Mouse (Mus musculus): ENCODE results near the gene Gypa. TPM values are rescaled to one million over a fixed set of nuclear protein-coding genes. Genes with fewer than 3 reads are reported as not detected.
A peak's percentile ranks its signal among the peaks of the same experiment; 100 is the strongest.

Gene Gypa
- not detected for polyA plus RNA-seq (2021)

DNA sequence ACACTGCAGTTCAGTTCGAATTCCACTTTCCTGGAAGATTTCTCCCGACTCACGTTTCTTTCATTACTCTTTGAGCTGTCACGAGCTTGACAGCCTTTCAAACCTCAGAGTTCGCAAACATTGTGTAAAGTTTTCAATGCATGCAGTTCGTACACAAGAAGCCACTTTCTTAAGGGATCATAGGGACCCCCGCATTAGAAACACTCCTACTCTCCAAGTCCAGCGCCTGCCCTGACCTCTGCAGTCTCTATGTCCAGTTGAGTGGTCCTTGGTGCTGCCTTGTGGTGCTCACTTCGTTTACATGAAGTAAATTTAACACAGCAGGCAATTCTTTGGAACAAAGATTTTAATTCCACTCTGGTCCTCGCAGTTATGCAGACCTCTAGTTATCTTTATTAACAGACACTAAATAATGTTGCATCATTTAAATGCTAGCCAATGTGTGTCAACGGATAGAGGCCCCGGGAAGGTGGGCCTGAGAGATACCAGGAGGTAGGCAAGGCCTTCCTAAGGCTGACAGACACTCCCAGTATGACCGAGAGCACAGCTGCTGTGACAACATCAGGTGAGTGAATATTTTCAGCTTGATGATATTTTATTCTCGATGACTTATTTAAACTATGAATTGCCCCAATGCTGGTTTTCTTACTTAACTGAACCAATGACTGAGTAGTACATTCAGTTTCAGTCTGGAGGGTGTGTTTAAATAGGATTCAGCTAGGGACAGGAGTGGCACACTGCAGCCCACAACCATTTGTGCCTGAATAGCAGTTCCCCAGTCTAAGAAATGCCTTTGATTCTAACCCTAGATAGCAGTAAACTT lies at the start of gene Gypa:
Gypa (plus strand) TSS at position 259 of the 823 bp plus-strand sequence.
- no peak for ATAC-seq

DNA sequence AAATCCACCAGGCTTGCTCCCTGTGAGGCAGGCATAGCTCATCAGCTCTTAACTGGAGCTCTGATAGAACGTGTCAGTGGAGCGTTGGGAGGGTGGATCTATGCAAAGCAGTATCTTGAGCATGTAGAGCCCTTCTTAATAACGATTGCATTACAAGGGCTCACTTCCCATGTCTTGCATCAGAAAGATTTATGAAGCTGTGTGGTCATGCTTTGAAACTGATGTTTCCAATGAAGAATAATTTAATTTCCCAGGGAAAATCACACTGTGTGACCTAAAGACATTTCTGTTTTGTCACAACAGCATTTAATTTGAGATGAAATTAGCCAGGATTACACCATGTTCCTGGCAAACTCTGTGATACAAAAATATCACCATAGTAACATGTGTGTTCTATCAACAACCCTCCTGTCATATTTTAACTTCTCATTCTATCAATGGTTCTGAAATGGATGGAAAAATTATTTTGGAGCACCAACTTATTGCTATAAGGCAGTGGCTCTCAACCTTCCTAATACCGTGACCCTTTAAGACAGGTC lies 49.0 kb upstream of the Gypa start:
- in situ Hi-C loops (cut with MboI; ENCODE audit: low pct_unique_long_range_greater_than_20kb): no loop called here
- DNase-seq (ENCODE audit: low read depth, low spot score) (no peak), ATAC-seq (no peak)
- H3K27me3 ChIP-seq: peaks cover 12% of the 10 kb centered on the region
- ChIA-PET POLR2A (no interaction called here), CTCF (interaction anchor here (1.1 kb wide), 1 partner anchor 10 kb away, joined by 3 read pairs; no protein-coding TSS in a partner anchor)
- TF ChIP-seq CTCF (IDR thresholded peaks at IDR 0.05): no peak

More for the DNA sequence above, at the start of gene Gypa:
- in situ Hi-C loops (cut with MboI; ENCODE audit: low pct_unique_long_range_greater_than_20kb): loop anchor here (10.0 to 25.0 kb wide), 2 partner anchors 501 to 1181 kb away; no protein-coding TSS in a partner anchor
- DNase-seq (ENCODE audit: low read depth, low spot score): no peak
- CTCF ChIA-PET: interaction anchor here (0.8 to 1.8 kb wide), 7 partner anchors 24 to 759 kb away, joined by 3 to 9 read pairs (median 3); no protein-coding TSS in a partner anchor
- POLR2A ChIA-PET: interaction anchor here (0.9 kb wide), 1 partner anchor 30 kb away, joined by 3 read pairs; no protein-coding TSS in a partner anchor
- TF ChIP-seq CTCF (IDR thresholded peaks at IDR 0.05): no peak
- H3K27me3 ChIP-seq: peaks cover 51% of the 10 kb centered on the region

DNA sequence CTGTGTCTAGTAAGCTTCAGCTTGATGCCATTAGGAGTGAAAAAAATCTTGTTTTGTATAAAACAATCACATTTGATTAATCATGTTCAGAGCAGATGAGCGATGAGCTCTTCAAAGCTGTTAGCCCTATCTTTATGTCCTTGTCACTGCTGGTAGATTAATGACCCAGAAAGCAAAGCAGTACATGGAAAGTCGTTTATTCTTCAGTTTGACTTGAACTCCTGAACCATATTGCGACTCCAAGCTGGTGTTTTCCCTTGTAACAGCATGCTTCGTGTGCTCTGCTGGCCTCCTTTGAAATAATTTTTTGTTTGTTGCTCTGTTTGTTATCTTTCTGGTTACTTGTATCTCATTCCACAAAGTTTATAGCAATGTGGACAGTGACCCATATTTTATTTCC lies 46.4 kb upstream of the Gypa start:
- CTCF ChIA-PET: no interaction called here
- in situ Hi-C loops (cut with MboI; ENCODE audit: low pct_unique_long_range_greater_than_20kb): no loop called here

DNA sequence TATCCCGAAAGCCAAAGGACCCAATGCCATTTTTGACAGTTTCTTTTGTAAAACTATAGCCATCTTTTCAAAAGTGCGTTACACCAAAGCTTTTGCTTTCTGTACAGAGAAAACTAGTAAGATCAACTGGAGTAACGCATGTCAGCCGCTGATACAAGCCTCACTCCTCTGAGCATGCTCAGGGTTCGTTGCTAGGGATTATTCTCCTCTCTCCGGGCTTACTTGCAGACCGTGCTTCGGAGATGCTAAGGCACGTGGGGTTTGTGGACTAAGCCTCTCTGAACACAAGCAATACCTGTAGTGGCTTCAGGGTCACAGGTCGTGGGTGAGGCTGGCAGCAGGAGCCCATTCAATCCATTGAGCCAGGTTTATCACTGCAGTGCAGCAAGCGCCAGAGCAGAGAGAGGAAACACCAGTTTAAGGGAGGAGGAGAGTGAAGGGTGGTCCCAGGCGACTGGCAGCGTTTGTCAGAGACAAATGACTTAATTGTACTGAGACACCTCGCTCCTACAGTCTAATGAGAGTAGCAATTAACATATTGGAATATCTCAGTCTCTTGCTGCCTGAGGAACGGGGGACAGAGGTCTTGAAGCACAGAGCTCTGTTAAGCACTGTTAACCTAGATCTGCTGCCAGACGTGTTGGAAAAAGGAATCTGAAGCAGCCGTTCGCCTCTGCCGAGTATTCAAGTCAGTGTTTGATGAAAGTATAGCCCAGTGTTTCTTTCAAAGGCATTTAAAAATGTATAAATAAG lies 41.5 kb upstream of the Gypa start:
- POLR2A ChIA-PET: interaction anchor here (0.6 kb wide), 1 partner anchor 1164 kb away, joined by 3 read pairs; no protein-coding TSS in a partner anchor
- ATAC-seq (no peak), DNase-seq (ENCODE audit: low read depth, low spot score) (no peak)
- in situ Hi-C loops (cut with MboI; ENCODE audit: low pct_unique_long_range_greater_than_20kb): no loop called here
- H3K27me3 ChIP-seq: peaks cover 27% of the 10 kb centered on the region
- CTCF ChIA-PET: no interaction called here
- no peak for TF ChIP-seq CTCF (IDR thresholded peaks at IDR 0.05)

More for the DNA sequence above, 46.4 kb upstream of the Gypa start:
- POLR2A ChIA-PET: no interaction called here
- peaks cover 20% of the 10 kb centered on the region for H3K27me3 ChIP-seq
- TF ChIP-seq CTCF (IDR thresholded peaks at IDR 0.05): no peak
- no peak for DNase-seq (ENCODE audit: low read depth, low spot score)
- ATAC-seq: no peak

DNA sequence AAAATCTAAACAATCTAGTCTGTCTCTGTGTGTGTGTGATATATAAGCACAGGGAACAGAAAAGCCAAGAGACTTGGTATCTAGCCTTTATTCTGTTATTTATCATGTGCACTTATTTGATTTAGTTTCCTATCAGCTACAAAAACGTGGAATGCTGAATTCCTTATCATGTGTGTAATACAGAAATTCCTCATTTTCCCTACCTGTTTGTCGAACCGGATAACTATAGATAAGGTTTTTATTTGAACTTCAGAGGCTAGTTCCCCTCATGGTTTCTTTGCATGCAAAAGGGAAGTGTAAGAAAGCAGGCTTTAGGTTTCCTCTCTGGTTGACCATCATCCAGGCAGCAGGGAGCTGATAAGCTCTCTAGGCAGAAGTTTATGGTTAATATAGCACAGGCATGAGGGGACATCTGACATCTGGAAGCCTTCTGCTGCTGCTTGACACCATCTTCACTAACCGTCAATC lies 30.1 kb upstream of the Gypa start:
- DNase-seq (ENCODE audit: low read depth, low spot score) (no peak), ATAC-seq (no peak)
- CTCF ChIA-PET: no interaction called here

DNA sequence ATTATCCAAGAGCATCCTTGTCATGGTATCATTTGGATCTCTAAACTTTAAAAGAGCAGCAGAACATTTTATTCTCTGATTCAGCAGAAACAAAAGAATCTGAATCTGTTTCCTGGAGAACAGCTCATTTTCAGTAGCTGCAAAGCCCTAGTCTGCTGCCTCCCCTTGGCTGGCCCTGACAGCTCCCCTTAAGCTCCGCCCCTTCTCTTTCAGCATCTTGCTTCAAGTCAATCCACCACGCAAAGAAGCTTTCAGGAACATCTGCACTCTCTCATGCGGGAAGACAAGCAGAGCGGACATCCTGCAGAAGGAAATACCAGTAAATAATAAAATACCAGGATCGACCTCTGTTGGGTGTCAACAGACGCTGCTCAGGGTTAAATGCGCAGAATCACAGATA lies 18.6 kb upstream of the Gypa start:
- ChIA-PET POLR2A (no interaction called here), CTCF (interaction anchor here (1.6 kb wide), 1 partner anchor 749 kb away, joined by 3 read pairs; no protein-coding TSS in a partner anchor)
- DNase-seq (ENCODE audit: low read depth, low spot score) (no peak), ATAC-seq (no peak)
- in situ Hi-C loops (cut with MboI; ENCODE audit: low pct_unique_long_range_greater_than_20kb): loop anchor here (25.0 kb wide), 1 partner anchor 1163 kb away; no protein-coding TSS in a partner anchor
- peaks cover 21% of the 10 kb centered on the region for H3K27me3 ChIP-seq
- TF ChIP-seq CTCF (IDR thresholded peaks at IDR 0.05): no peak

More for the DNA sequence above, 30.1 kb upstream of the Gypa start:
- no peak for TF ChIP-seq CTCF (IDR thresholded peaks at IDR 0.05)
- peaks cover 36% of the 10 kb centered on the region for H3K27me3 ChIP-seq
- POLR2A ChIA-PET: interaction anchor here (0.8 kb wide), 1 partner anchor 30 kb away, joined by 3 read pairs; the partner anchor contains the start of gene Gypa
- in situ Hi-C loops (cut with MboI; ENCODE audit: low pct_unique_long_range_greater_than_20kb): no loop called here

DNA sequence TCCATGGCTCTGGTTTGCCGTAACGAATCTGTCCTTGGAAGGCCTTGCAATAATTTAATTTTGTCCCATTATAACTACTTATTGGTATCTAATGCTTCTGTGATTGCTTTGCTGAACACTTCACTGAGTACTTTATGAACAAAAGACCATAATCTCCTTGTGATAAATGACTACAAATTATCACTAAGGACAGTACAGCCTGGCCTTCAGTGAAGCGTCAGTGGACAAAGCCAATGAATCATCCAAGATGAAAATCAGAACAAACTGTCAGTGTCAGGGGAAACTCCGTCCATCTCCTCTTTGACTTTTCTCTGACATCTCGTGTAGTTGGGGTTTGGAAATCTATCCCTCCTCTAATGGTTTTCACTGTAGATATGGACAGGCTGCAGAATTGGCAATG lies 15.4 kb upstream of the Gypa start:
- ATAC-seq: no peak
- ChIA-PET POLR2A (no interaction called here), CTCF (no interaction called here)
- no peak for TF ChIP-seq CTCF (IDR thresholded peaks at IDR 0.05)
- H3K27me3 ChIP-seq: peaks cover 25% of the 10 kb centered on the region
- in situ Hi-C loops (cut with MboI; ENCODE audit: low pct_unique_long_range_greater_than_20kb): loop anchor here (25.0 kb wide), 1 partner anchor 1166 kb away; no protein-coding TSS in a partner anchor
- DNase-seq (ENCODE audit: low read depth, low spot score): no peak

DNA sequence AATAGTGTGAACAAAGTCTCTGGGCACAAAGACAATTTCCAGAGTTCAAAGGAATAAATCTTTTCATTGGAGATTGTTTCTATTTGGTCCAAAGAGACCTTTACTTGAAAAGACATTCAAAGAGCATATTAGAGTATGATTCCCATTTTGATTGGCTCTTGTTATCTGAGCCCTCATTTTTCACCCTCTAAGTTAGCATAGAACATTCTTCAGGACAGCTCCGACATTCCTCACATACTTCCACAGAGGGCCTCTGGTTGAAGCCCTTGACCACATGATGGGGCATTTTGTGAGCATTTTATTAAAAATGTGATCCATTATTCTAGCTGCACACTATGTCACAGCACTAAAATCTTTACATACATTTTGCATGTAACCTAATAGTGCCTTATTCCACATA lies 14.5 kb upstream of the Gypa start:
- no peak for TF ChIP-seq CTCF (IDR thresholded peaks at IDR 0.05)
- in situ Hi-C loops (cut with MboI; ENCODE audit: low pct_unique_long_range_greater_than_20kb): loop anchor here (25.0 kb wide), 1 partner anchor 1167 kb away; no protein-coding TSS in a partner anchor
- no peak for DNase-seq (ENCODE audit: low read depth, low spot score)
- H3K27me3 ChIP-seq: peaks cover 22% of the 10 kb centered on the region
- ATAC-seq: peak; percentile 47
- ChIA-PET CTCF (no interaction called here), POLR2A (no interaction called here)

DNA sequence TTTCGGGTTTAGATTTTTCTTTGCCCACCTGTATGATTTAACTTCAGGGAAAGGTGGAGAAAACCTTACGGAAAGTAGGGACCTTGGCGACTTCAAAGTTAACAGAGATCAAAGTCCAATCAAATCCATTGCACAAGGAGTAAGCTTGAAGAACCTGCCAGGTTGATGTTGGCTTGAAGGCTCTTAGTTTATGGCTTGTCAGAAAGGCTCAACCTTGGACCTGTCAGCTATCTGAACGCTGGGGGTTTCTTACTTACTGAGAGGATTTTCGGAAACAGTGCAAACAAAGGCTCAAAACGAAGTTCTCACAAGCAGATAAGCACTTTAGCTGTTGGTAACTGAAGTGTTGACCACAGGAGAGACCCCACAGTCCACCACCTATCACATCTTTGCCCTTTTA lies 11.4 kb upstream of the Gypa start:
- DNase-seq (ENCODE audit: low read depth, low spot score) (no peak), ATAC-seq (no peak)
- peaks cover 21% of the 10 kb centered on the region for H3K27me3 ChIP-seq
- ChIA-PET POLR2A (interaction anchor here (0.6 kb wide), 1 partner anchor 28 kb away, joined by 3 read pairs; no protein-coding TSS in a partner anchor), CTCF (interaction anchor here (1.4 to 1.8 kb wide), 2 partner anchors 749 to 751 kb away, joined by 3 to 4 read pairs; no protein-coding TSS in a partner anchor)
- no peak for TF ChIP-seq CTCF (IDR thresholded peaks at IDR 0.05)
- in situ Hi-C loops (cut with MboI; ENCODE audit: low pct_unique_long_range_greater_than_20kb): loop anchor here (5.0 to 25.0 kb wide), 3 partner anchors 750 to 1170 kb away; no protein-coding TSS in a partner anchor
